Mouse (Mus musculus) cerebellum, adult 2 months (tissue): ENCODE data around the gene Phxr2.

Experiments
- CTCF ChIP-seq: fragments of 200-500 bp; IDR thresholded peaks from 2 replicates; pipeline ENCODE4 v1.5.1; 2011; ENCODE audit warnings: low read depth, mild to moderate bottlenecking, control low read depth, low read length, moderate library complexity, borderline replicate concordance; ENCODE audit not compliant: insufficient read depth
- POLR2A ChIP-seq: fragments of 200-500 bp; IDR thresholded peaks from 2 replicates; pipeline ENCODE4 v1.6.1; 2011; ENCODE audit warnings: low read length, control low read depth, borderline replicate concordance; ENCODE audit not compliant: insufficient read depth

GRCm38 (mm10) chr10:99081569-99081990, 44.5 kb downstream of the Phxr2 start:
- TF ChIP-seq POLR2A, result no peak
- TF ChIP-seq CTCF, result no peak
